Mouse (Mus musculus): Measurements from ENCODE around the gene Bcas3. TPM values are rescaled to one million over a fixed set of nuclear protein-coding genes. Genes with fewer than 3 reads are reported as not detected.

The Bcas3 gene
- polyA plus RNA-seq, 1 experiment from 2014 or later = 28.2 TPM

DNA sequence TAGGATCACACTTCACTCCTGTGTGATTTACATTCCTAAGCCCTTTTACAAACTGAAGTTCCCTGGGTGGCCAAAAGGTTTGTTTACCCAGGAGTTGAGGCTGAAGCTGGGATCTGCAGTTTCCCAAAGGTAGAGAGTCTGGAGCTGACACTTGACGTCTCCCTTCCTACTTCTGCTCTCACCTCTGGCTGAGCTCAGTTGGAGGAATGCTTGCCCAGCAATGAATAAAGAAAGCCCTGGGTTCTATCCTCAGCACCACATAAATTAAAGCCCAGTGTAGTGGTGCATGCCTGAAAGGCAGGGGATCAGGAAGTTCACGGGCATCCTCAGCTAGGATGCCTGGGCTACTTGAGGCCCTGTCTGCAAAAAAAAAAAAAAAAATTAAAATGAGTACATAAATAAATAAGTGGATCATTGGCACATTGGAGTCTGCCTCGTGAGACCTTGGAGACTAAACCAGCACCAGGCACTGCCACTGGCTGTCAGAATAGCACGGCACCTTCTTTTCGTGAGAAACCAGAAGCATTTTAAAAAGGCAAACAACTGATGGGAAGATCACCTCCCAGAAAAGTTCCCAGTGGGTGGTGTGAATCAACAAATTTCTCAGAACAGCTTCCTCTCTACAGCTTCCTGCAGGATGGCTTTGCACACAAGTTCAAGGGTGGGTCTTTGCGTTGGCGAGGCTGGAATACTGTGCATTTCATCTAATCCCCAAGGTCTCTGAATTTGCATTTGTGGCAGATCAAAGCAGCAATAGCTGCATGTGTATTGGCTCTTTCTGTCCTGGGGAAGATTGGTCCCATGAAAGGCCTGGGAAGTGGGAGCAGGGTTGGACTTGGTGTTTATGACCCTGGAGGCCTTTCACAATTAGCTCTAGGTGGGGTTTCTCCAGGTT lies 381.6 kb downstream of the Bcas3 start:
- Histone ChIP-seq H3K36me3 (no peaks in the 10 kb centered on the region), H3K4me2 (no peak overlapping the region), H3K4me1 (peaks cover 56% of the 10 kb centered on the region), H3K9ac (no peak overlapping the region), H3K27ac (0 out of 2 replicates have a peak overlapping the region, but pooled peaks have one; percentile 2), H3K4me3 (replicated peaks) (no peak overlapping the region), H3K27me3 (no peaks in the 10 kb centered on the region), H3K9me3 (replicated peaks) (no peaks in the 10 kb centered on the region)
- WGBS = 58% methylated on average over 7 of the region's 7 CpGs
- ATAC-seq (replicated peaks; ENCODE audit: low FRiP score) = no peak

DNA sequence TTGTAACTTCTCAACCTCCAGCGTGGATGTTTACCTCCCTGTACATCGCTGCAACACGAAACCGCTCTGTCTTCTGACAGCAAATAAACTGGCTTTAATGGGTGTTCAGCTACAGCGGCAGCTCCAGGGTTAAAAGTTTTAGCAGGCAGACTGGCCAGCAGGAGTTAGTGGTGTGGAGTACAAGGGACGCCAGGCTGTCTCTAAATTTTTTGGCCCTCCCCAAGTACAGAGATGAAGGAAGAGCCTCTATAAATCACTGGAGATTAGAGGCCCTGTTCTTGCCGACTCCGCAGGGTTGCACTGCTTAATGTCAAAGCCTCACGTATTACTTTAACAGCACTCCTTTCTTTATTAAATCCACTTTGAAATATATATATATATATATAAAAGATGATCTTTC lies 384.3 kb downstream of the Bcas3 start:
- Histone ChIP-seq H3K4me3 (replicated peaks) (no peak overlapping the region), H3K27me3 (no peaks in the 10 kb centered on the region), H3K27ac (peak overlapping the region; percentile 67), H3K4me2 (no peak overlapping the region), H3K4me1 (peaks cover 66% of the 10 kb centered on the region), H3K36me3 (no peaks in the 10 kb centered on the region), H3K9me3 (replicated peaks) (no peaks in the 10 kb centered on the region), H3K9ac (no peak overlapping the region)
- 17% methylated on average over 9 of the region's 9 CpGs for WGBS
- ATAC-seq (replicated peaks; ENCODE audit: low FRiP score) = peak; percentile 80

DNA sequence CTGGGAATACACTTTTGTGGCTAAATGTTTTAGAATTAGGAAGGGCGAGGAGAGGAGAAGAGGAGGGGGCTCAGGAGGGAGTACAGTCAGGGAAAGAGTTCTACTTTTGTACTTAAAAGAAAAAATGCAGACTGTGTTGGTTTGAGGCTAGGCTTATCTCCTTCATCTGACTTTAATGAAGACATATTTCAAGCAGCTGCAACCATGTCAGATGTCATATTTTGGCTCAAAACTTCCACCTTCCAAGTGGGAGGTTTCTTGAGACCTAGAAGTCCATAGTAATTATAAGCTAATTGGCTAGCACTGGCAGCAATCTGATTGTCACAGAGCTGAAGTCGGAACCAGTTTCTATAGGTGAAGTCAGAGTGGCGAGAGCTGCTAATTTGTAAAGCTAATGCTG lies 384.9 kb downstream of the Bcas3 start:
- 43% methylated on average over 3 of the region's 3 CpGs for WGBS
- Histone ChIP-seq H3K4me1 (peaks cover 64% of the 10 kb centered on the region), H3K9ac (no peak overlapping the region), H3K27me3 (no peaks in the 10 kb centered on the region), H3K36me3 (no peaks in the 10 kb centered on the region), H3K9me3 (replicated peaks) (no peaks in the 10 kb centered on the region), H3K27ac (peak overlapping the region; percentile 67), H3K4me3 (replicated peaks) (no peak overlapping the region), H3K4me2 (no peak overlapping the region)
- ATAC-seq (replicated peaks; ENCODE audit: low FRiP score) = 0 out of 2 replicates have a peak, but pooled peaks have one; percentile 17

DNA sequence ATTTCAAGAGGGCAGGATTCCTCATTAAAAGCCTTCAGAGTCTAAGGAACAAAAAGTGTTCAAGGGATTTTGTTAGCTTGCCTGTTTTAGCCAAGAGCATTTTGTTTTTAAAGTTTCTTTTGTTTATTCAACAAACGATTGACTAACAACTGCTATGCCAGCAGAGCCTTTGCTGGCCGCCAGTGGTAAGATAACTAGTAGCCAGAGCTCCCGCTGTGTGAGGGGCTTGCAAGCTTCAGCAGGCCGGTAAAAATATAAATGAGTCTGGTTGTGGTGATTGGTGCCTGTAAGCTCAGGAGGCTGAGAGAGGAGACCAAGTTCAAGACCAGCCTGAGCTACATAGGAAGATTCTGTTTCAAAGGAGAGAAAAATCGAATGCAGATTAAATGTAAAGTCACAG lies 385.6 kb downstream of the Bcas3 start:
- ATAC-seq (replicated peaks; ENCODE audit: low FRiP score) = no peak
- Histone ChIP-seq H3K9me3 (replicated peaks) (no peaks in the 10 kb centered on the region), H3K27me3 (no peaks in the 10 kb centered on the region), H3K4me3 (replicated peaks) (no peak overlapping the region), H3K36me3 (no peaks in the 10 kb centered on the region), H3K27ac (peak overlapping the region; percentile 67), H3K4me2 (no peak overlapping the region), H3K9ac (no peak overlapping the region), H3K4me1 (peaks cover 59% of the 10 kb centered on the region)
- 58% methylated on average over 5 of the region's 5 CpGs for WGBS

DNA sequence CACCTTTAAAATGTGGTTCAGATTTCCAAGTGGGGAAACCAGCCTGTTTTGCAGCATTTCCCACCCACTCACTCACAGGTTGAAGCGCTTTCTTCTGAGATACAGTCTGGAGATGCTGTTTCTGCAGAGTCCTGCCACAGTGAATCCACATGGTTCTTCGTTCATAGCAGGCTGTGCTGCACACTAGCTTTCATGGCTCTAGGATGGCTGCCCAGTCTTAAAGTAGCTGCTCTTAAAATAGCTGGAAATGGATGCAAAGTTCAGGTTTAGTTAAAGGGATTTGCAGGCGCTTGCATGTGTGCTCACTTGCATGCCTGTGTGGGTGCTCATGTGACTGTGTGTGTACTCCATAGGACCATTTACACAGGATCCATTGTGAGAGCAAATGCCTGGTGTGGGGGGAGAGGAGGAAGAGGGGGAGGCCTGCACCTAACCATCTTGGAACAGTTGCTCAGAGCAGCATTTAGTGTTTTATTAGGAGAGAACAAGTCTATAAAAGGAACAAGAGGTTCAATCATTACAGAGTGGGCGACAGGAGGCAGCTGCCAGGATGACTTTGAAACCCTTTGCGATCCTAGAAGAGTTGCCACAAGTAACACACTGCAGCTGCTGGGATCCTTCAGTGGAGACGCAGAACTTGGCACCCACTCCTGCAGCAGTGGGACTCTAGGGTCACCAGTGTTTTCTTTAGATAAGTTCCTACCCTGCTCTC lies 386.5 kb downstream of the Bcas3 start:
- H3K27ac ChIP-seq = peak overlapping the region; percentile 67
- H3K4me3 ChIP-seq (replicated peaks) = no peak overlapping the region
- no peaks in the 10 kb centered on the region for H3K27me3 ChIP-seq
- WGBS = 36% methylated on average over 6 of the region's 6 CpGs
- no peaks in the 10 kb centered on the region for H3K9me3 ChIP-seq (replicated peaks)
- H3K4me1 ChIP-seq = peaks cover 53% of the 10 kb centered on the region
- no peaks in the 10 kb centered on the region for H3K36me3 ChIP-seq
- peak; percentile 39; the same call in 1 of the 2 replicates for ATAC-seq (replicated peaks; ENCODE audit: low FRiP score)
- no peak overlapping the region for H3K9ac ChIP-seq
- H3K4me2 ChIP-seq = no peak overlapping the region

DNA sequence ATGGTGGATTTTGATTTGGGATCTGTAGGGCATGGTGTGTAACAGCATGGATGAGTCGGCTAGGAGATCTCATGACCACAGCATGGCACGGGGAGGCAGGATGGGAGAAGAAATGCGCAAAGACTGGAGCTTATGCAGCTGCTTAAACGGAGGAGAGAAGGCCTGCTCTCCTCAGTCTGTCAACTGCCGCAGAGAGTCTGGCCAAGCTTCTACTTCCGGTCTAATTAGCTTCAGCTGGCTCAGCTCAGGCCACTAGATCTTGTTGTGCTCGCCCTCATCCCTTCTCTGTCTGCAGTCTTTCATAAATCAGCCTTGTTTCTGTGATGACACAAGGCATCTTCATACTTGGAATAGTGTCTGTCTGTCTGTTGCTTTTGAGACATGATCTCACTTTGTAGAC lies 393.4 kb downstream of the Bcas3 start:
- no peak for ATAC-seq (replicated peaks; ENCODE audit: low FRiP score)
- WGBS = 65% methylated on average over 7 of the region's 7 CpGs

DNA sequence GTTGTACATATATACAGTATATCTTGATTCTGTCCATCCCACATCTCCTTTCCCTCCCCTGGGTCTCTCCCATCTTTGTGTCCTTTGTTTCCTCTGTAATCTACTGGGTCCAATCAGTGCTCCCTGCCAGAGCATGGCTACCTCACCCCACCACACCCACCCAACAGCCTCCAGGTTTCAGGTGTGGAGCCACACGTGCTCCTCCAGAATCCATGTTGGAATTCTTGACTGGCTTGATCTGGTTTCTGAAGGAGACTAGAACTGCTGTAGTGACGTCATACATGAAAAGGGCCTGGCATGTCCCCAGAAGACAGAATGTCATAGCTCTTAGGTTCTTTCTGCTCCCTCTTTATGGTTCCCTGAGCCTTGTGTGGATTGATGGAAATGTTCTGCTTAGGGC lies 395.9 kb downstream of the Bcas3 start:
- Histone ChIP-seq H3K27me3 (no peaks in the 10 kb centered on the region), H3K36me3 (no peaks in the 10 kb centered on the region), H3K4me3 (replicated peaks) (no peak overlapping the region), H3K4me1 (peaks cover 8% of the 10 kb centered on the region; the same call in 1 of the 2 replicates), H3K27ac (no peak overlapping the region), H3K9ac (no peak overlapping the region), H3K4me2 (no peak overlapping the region), H3K9me3 (replicated peaks) (no peaks in the 10 kb centered on the region)
- ATAC-seq (replicated peaks; ENCODE audit: low FRiP score) = no peak
- WGBS = 82% methylated on average over 2 of the region's 2 CpGs

More for the DNA sequence above, 393.4 kb downstream of the Bcas3 start:
- Histone ChIP-seq H3K27ac (no peak overlapping the region), H3K9ac (no peak overlapping the region), H3K27me3 (no peaks in the 10 kb centered on the region), H3K36me3 (no peaks in the 10 kb centered on the region), H3K4me2 (no peak overlapping the region), H3K4me1 (peaks cover 8% of the 10 kb centered on the region; the same call in 1 of the 2 replicates), H3K9me3 (replicated peaks) (no peaks in the 10 kb centered on the region), H3K4me3 (replicated peaks) (no peak overlapping the region)

DNA sequence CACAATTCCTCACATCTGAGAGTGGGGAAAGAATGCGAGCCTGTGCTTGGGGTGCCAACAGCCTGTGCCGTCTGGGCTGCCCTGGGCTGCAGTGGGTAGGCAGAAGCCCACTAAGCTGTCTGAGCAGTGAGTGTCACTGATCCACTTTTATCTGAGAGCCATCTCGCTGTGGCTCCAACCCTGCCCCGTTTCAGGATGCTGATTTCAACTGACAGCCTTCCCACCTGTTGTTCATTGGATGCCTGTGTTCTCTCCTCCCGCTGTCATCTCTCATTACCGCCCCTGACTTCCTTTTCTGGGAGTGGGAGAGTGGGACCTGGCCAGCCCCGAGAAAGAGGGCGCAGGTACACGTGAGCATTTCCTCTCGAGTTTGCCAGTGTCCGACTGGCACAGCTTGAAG lies 398.2 kb downstream of the Bcas3 start:
- H3K36me3 ChIP-seq = no peaks in the 10 kb centered on the region
- no peak overlapping the region for H3K9ac ChIP-seq
- 50% methylated on average over 11 of the region's 11 CpGs for WGBS
- no peaks in the 10 kb centered on the region for H3K9me3 ChIP-seq (replicated peaks)
- no peaks in the 10 kb centered on the region for H3K27me3 ChIP-seq
- H3K4me1 ChIP-seq = peaks cover 13% of the 10 kb centered on the region; the same call in 1 of the 2 replicates
- H3K27ac ChIP-seq = no peak overlapping the region
- H3K4me3 ChIP-seq (replicated peaks) = no peak overlapping the region
- H3K4me2 ChIP-seq = no peak overlapping the region
- ATAC-seq (replicated peaks; ENCODE audit: low FRiP score) = no peak

DNA sequence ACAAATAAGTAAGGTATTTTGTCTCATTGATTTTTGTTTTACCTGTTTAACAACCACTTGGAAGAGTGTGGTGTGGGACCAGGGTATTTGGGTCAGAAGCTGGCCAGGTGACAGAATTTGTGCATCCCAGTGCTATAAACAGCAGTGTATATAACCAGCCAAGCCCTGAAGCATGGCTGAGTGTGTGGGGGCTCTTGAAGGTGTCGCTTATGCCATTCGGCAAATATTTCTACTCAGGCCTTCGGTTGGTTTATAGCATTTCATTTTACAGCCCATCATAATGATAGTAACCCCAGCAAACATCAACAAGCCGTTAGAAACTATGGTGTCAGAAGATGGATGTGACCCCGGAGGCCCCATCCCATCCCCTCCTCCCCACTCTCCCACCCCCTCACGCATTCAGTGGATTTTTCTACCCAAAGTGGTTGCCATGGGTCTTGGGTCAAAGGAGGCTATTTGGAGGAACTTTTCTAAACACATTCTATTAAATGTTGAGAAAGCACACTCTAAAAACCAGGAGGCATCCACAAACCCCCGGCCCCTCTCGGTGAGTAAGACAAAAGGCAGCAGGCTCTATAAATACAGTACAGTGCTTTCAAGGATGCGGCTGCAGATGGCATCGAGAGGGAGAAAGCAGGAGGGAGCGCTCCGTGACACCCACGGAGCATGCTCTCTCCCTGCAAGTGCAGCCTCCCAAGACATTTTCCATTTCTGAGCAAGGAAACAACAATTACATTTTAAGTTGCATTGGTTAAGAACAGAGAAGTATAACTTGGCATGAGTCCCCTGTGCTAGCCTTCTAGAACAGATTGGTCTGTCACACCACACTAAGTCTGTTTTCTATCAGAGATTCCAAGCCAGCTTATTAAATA lies 401.9 kb downstream of the Bcas3 start:
- ATAC-seq (replicated peaks; ENCODE audit: low FRiP score) = no peak
- H3K4me3 ChIP-seq (replicated peaks) = no peak overlapping the region

DNA sequence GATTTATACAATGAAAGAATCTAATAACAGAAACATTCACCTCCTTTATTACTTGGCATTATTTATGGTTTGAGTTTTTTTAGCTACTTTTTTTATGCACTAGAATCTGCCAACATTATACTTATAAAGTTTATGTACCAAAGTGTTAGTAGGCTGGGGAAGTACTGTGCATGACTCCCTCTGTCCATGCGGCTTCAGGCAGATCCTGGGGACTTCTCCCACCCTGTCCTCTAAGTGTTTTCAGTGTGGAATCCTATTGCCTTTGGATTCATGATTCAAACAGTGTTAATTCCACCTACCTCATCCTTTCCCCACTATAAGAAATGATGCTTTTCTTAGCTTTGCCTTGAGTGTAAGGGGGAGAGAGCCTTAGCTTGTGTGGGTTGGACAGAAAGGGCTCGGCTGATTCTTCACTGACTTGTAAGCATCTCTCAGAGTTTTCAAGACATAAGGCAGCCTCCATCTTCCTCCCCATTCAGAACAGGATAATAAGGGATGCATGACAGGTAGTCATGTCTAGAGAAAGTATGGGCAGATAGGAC lies 402.6 kb downstream of the Bcas3 start:
- Histone ChIP-seq H3K9ac (no peak overlapping the region), H3K9me3 (replicated peaks) (no peaks in the 10 kb centered on the region), H3K4me3 (replicated peaks) (no peak overlapping the region), H3K4me1 (peaks cover 27% of the 10 kb centered on the region), H3K36me3 (no peaks in the 10 kb centered on the region), H3K4me2 (no peak overlapping the region), H3K27me3 (no peaks in the 10 kb centered on the region), H3K27ac (peak overlapping the region; percentile 52; the same call in 1 of the 2 replicates)
- 67% methylated on average over 2 of the region's 2 CpGs for WGBS
- no peak for ATAC-seq (replicated peaks; ENCODE audit: low FRiP score)

More for the DNA sequence above, 401.9 kb downstream of the Bcas3 start:
- peaks cover 20% of the 10 kb centered on the region for H3K4me1 ChIP-seq
- H3K9ac ChIP-seq = no peak overlapping the region
- H3K27ac ChIP-seq = peak overlapping the region; percentile 52; the same call in 1 of the 2 replicates
- no peaks in the 10 kb centered on the region for H3K27me3 ChIP-seq
- H3K36me3 ChIP-seq = no peaks in the 10 kb centered on the region
- 66% methylated on average over 13 of the region's 13 CpGs for WGBS
- no peaks in the 10 kb centered on the region for H3K9me3 ChIP-seq (replicated peaks)
- H3K4me2 ChIP-seq = no peak overlapping the region

DNA sequence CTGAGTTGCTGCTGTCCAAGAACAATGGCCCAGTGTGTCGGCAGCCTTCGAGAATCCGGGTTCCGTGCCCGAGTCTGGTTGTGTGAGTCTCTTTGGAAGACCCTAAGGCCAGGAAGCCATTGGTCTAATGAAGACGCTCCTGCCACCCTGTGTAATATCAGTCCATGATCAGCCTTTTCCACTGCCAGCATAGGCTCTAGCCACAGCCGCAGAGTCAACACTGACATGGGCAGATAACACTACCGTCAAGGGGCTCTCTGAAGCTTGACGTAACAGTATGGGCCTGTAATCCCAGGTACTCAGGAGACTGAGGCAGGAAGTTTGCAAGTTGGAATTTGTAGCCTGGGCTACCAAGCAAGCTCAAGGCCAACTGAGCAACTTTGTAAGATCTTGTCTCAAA lies 405.9 kb downstream of the Bcas3 start:
- 91% methylated on average over 9 of the region's 9 CpGs for WGBS
- no peak for ATAC-seq (replicated peaks; ENCODE audit: low FRiP score)
- Histone ChIP-seq H3K9me3 (replicated peaks) (no peaks in the 10 kb centered on the region), H3K36me3 (no peaks in the 10 kb centered on the region), H3K4me1 (peaks cover 48% of the 10 kb centered on the region), H3K4me3 (replicated peaks) (no peak overlapping the region), H3K27ac (0 out of 2 replicates have a peak overlapping the region, but pooled peaks have one; percentile 2), H3K4me2 (no peak overlapping the region), H3K27me3 (no peaks in the 10 kb centered on the region), H3K9ac (no peak overlapping the region)

Data from kidney, embryonic 15.5 days (tissue).